ENCODE assay signal across 18 mouse cellular contexts in the genomic region with DNA sequence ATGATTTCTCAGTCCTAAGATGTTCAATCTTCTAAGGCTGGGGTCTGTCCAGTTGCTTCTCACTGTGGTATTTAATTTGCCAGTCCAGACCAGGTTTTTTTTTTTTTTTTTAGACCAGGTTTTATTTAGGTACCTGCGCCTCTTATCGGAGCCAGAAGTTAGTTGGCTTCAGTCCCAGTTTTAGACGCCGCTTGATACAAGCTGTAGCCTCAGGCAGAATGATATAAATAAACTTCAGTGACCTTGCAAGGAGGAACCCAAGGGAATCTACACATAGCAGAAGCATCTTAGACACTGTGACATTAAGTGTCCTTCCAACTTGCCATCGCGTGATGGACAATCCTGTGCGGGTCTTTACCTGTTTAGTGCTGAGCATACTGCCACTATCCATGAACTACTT.
A peak's percentile ranks its signal among the peaks of the same experiment; 100 is the strongest.
DNase-seq lines count a peak whose midpoint lies in the region; ATAC-seq and TF ChIP-seq lines count a peak whose summit lies in the region.
"Had no signal": no experiment of that assay in that cellular context is flagged by ENCODE, and none has a peak within 500 bp of the region (broad histone marks: within the 10 kb centered on the region; RNA-seq: fewer than 3 reads in every experiment).

No protein-coding gene starts in this region.

- peak; percentile 30 for DNase-seq in lung, embryonic 14.5 days
- no peak for DNase-seq in lung, postnatal 14 days
- peak; percentile 32 for DNase-seq in cerebellum, adult 9-11 months
- no peak for DNase-seq in heart, embryonic 10.5 days (ENCODE audit: low spot score)
- peak; percentile 7 to 16 for DNase-seq in heart, postnatal 14 days
- DNase-seq in spleen, postnatal 10 days (ENCODE audit: low spot score in 2 of 2), result no peak
- DNase-seq in gastrocnemius, postnatal 36 days, result no peak
- DNase-seq: adrenal gland, postnatal 25 days; right cerebral cortex, adult 18-20 months; thymus, postnatal 4 days had no signal

- no peaks in the 10 kb centered on the region for H3K9me3 ChIP-seq in lung, embryonic 14.5 days (ENCODE audit: low read depth, low read length)
- no peaks in the 10 kb centered on the region for H3K9me3 ChIP-seq in heart, embryonic 10.5 days
- H3K9me3 ChIP-seq in midbrain, embryonic 15.5 days, result no peaks in the 10 kb centered on the region
- H3K9me3 ChIP-seq: kidney, embryonic 15.5 days; limb, embryonic 13.5 days; liver, embryonic 15.5 days; neural tube, embryonic 15.5 days had no signal

- 51% methylated on average over 7 of the region's 7 CpGs for WGBS in lung, embryonic 14.5 days
- WGBS in heart, embryonic 10.5 days, result 51% methylated on average over 7 of the region's 7 CpGs
- WGBS in midbrain, embryonic 15.5 days, result 91% methylated on average over 7 of the region's 7 CpGs

- H3K9ac ChIP-seq in lung, embryonic 14.5 days, result no peak overlapping the region
- no peak overlapping the region for H3K9ac ChIP-seq in midbrain, embryonic 15.5 days
- H3K9ac ChIP-seq: kidney, embryonic 15.5 days; limb, embryonic 13.5 days; liver, embryonic 15.5 days; neural tube, embryonic 15.5 days had no signal

- no peak overlapping the region for H3K4me2 ChIP-seq in lung, embryonic 14.5 days
- H3K4me2 ChIP-seq in midbrain, embryonic 15.5 days, result no peak overlapping the region
- H3K4me2 ChIP-seq: kidney, embryonic 15.5 days; limb, embryonic 13.5 days; liver, embryonic 15.5 days; neural tube, embryonic 15.5 days had no signal

- intact Hi-C loops in heart, postnatal 14 days (cut with DNase I), result loop anchor here (5.0 kb wide), 1 partner anchor 55 kb away; no protein-coding TSS in a partner anchor
- intact Hi-C loops in gastrocnemius, postnatal 36 days (cut with DNase I), result no loop called here

- no peaks in the 10 kb centered on the region for H3K4me1 ChIP-seq in lung, embryonic 14.5 days (ENCODE audit: insufficient read depth)
- peaks cover 15% of the 10 kb centered on the region; the same call in 1 of the 2 replicates for H3K4me1 ChIP-seq in heart, embryonic 10.5 days
- no peaks in the 10 kb centered on the region for H3K4me1 ChIP-seq in midbrain, embryonic 15.5 days
- H3K4me1 ChIP-seq: kidney, embryonic 15.5 days; limb, embryonic 13.5 days; liver, embryonic 15.5 days; neural tube, embryonic 15.5 days had no signal

- no peaks in the 10 kb centered on the region for H3K27me3 ChIP-seq in lung, embryonic 14.5 days (ENCODE audit: insufficient read depth, low read length)
- H3K27me3 ChIP-seq in heart, embryonic 10.5 days (ENCODE audit: insufficient read depth, poor library complexity, severe bottlenecking), result no peaks in the 10 kb centered on the region
- H3K27me3 ChIP-seq in midbrain, embryonic 15.5 days (replicated peaks), result no peaks in the 10 kb centered on the region
- H3K27me3 ChIP-seq: kidney, embryonic 15.5 days; limb, embryonic 13.5 days; liver, embryonic 15.5 days; neural tube, embryonic 15.5 days had no signal

- no peak for TF ChIP-seq CTCF in lung, embryonic 14.5 days (IDR thresholded peaks at IDR 0.05; ENCODE audit: low read depth)

- H3K36me3 ChIP-seq in lung, embryonic 14.5 days (ENCODE audit: insufficient read depth), result no peaks in the 10 kb centered on the region
- H3K36me3 ChIP-seq in heart, embryonic 10.5 days, result peaks cover under 1% of the 10 kb centered on the region; the same call in 1 of the 2 replicates
- H3K36me3 ChIP-seq in midbrain, embryonic 15.5 days (replicated peaks), result no peaks in the 10 kb centered on the region
- H3K36me3 ChIP-seq: kidney, embryonic 15.5 days; limb, embryonic 13.5 days; liver, embryonic 15.5 days had no signal

- H3K27ac ChIP-seq in lung, embryonic 14.5 days (ENCODE audit: low read depth), result no peak overlapping the region
- peak overlapping the region; percentile 19; the same call in 1 of the 2 replicates for H3K27ac ChIP-seq in heart, embryonic 10.5 days
- H3K27ac ChIP-seq in midbrain, embryonic 15.5 days, result no peak overlapping the region
- H3K27ac ChIP-seq: kidney, embryonic 15.5 days; left cerebral cortex, adult 2 months; limb, embryonic 13.5 days; liver, embryonic 15.5 days; neural tube, embryonic 15.5 days had no signal

- no peak for ATAC-seq in lung, embryonic 14.5 days (ENCODE audit: insufficient read depth)
- ATAC-seq in midbrain, embryonic 15.5 days (replicated peaks), result no peak
- ATAC-seq: CD4-positive, CD25-positive, alpha-beta regulatory T cell, adult 4 months; forebrain, embryonic 14.5 days had no signal

- no peak overlapping the region for H3K4me3 ChIP-seq in lung, embryonic 14.5 days (ENCODE audit: low read depth, low read length)
- no peak overlapping the region for H3K4me3 ChIP-seq in heart, embryonic 10.5 days
- no peak overlapping the region for H3K4me3 ChIP-seq in midbrain, embryonic 15.5 days
- H3K4me3 ChIP-seq: kidney, embryonic 15.5 days; left cerebral cortex, adult 2 months; limb, embryonic 13.5 days; liver, embryonic 15.5 days; neural tube, embryonic 15.5 days had no signal

Comparison
In these comparisons a context has a peak if more than half of its experiments do, and no peak if none do; other contexts are left out.
1. DNase-seq: peak in lung, embryonic 14.5 days (single experiment), cerebellum, adult 9-11 months (single experiment) and heart, postnatal 14 days (2 of 2); none in lung, postnatal 14 days (single experiment), heart, embryonic 10.5 days (single experiment), spleen, postnatal 10 days (0 of 2) and gastrocnemius, postnatal 36 days (0 of 2).